Mouse (Mus musculus): Measurements from ENCODE around the gene Eif3k. TPM values are rescaled to one million over a fixed set of nuclear protein-coding genes. Genes with fewer than 3 reads are reported as not detected.
A peak's percentile ranks its signal among the peaks of the same experiment; 100 is the strongest.

The Eif3k gene
- polyA plus RNA-seq, 1 experiment from 2014 or later: 403 TPM

DNA sequence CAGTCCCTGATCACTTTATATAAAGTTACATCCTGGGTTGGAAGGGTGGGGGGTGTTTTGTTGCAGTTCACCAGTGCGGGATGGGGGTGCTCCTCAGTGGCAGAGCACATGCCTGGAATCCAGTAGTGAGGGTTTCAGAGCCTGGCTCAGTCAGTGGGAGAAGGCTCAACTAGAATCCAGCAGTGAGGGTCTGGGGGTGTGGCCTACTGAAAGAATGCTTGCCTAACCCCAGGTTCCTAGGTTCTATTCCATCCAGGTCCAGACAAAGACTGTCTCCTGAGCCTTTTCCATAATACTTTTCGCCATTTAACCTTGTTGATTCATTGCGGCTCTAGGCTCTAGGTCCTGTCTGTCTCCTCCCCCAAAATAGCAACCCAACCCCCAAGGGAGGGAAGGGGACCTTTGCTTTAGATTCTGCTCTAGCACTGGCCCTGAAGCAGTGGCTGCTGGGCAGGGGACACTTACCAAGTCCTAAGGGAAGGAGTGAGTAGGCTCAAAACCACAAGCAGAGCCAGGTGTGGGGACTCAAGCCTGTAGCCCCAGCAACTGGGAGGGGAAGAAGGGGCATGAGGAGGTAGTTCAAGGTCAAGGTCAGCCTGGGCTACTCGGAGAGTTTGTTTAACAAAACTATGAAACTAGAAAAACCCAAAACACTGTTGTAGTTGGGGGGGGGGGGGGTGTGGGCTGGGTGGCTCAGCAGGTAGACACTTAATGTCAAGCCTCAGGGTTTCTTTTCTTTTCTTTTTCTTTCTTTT lies 14.7 kb downstream of the Eif3k start:
- H3K27ac ChIP-seq (replicated peaks): 0 out of 2 replicates have a peak overlapping the region, but pooled peaks have one; percentile 4
- H3K9ac ChIP-seq: no peak overlapping the region
- H3K27me3 ChIP-seq: no peaks in the 10 kb centered on the region
- H3K36me3 ChIP-seq: peaks cover 20% of the 10 kb centered on the region
- H3K4me3 ChIP-seq (replicated peaks): no peak overlapping the region
- 66% methylated on average over 4 of the region's 4 CpGs for WGBS
- no peak for ATAC-seq (ENCODE audit: insufficient number of reproducible peaks, low FRiP score, low TSS enrichment, low read depth)
- peaks cover 12% of the 10 kb centered on the region; the same call in 1 of the 2 replicates for H3K4me1 ChIP-seq
- H3K4me2 ChIP-seq (replicated peaks): no peak overlapping the region
- H3K9me3 ChIP-seq (replicated peaks): no peaks in the 10 kb centered on the region

DNA sequence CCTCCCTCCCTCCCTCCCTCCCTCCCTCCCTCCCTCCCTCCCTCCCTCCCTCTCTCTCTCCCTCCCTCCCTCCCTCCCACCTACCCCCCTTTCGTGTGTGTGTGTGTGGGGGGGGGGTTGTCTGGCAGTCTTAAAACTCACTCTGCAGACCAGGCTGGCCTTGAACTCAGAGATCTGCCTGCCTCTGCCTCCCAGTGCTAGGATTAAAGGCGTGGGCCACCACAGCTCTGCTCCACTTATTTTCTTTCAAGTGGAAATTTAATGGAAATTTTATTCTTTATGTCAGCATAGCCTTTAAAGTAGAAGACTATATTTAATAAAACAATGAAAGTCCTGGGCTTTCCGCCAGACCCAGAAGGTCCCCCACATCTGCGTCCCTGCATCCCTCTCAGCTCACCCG lies 15.5 kb downstream of the Eif3k start:
- Histone ChIP-seq H3K36me3 (peaks cover 13% of the 10 kb centered on the region), H3K4me1 (0 out of 2 replicates have a peak, but pooled peaks cover 7% of the 10 kb centered on the region), H3K9ac (no peak overlapping the region), H3K4me3 (replicated peaks) (no peak overlapping the region), H3K27ac (replicated peaks) (no peak overlapping the region), H3K9me3 (replicated peaks) (no peaks in the 10 kb centered on the region), H3K4me2 (replicated peaks) (no peak overlapping the region), H3K27me3 (no peaks in the 10 kb centered on the region)
- WGBS: 61% methylated on average over 4 of the region's 5 CpGs
- no peak for ATAC-seq (ENCODE audit: insufficient number of reproducible peaks, low FRiP score, low TSS enrichment, low read depth)

DNA sequence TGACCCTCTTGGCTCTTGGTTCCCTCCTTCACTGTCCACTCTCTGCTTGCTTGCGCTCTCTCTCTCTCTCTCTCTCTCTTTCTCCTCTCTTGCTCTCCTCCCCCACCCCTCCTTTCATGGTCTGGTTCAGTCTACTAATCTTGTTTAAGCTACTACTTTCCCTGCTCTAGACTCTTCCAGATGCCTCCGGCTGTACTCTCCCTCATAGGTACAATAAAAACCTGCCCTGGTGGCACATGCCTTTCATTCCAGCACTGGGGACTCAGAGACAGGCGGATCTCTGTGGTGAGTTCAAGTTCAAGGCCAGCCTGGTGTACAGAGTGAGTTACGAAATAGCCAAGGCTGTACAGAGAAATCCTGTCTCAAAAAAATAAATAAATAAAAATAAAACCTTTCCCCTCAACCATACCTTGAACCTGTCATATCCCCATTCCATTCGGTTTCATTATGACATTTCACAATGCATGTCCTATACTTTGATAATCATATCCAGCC lies 16.3 kb downstream of the Eif3k start:
- Histone ChIP-seq H3K36me3 (peaks cover 7% of the 10 kb centered on the region), H3K4me3 (replicated peaks) (no peak overlapping the region), H3K27me3 (no peaks in the 10 kb centered on the region), H3K4me1 (peaks cover 13% of the 10 kb centered on the region), H3K4me2 (replicated peaks) (no peak overlapping the region), H3K9me3 (replicated peaks) (no peaks in the 10 kb centered on the region), H3K9ac (no peak overlapping the region), H3K27ac (replicated peaks) (no peak overlapping the region)
- no peak for ATAC-seq (ENCODE audit: insufficient number of reproducible peaks, low FRiP score, low TSS enrichment, low read depth)
- 69% methylated on average over 5 of the region's 5 CpGs for WGBS

DNA sequence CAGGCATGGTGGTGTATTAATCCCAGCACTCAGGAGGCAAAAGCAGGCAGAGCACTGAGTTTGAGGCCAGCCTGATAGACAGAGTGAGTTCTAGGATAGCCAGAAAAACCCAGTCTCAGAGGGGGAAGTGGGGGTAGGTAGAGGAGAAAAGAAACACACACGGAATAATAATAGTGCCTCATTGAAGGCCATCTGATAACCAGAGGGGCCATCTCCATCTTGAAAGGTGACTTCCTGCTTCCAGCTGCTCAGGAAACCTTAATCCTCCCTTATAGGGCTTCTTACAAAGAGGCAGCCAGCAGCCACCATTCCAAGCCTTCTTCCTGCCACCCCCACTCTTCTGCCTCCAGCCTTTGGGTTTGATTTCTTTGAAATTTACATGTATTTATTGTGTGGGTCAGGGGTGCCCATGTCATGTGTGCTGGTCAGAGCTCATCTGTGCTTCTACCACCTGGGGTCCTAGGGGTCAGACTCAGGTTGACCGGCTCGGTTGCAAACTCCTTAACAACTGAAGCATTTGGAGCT lies 18.2 kb downstream of the Eif3k start:
- 77% methylated on average over 3 of the region's 3 CpGs for WGBS
- H3K4me2 ChIP-seq (replicated peaks): no peak overlapping the region
- H3K9ac ChIP-seq: no peak overlapping the region
- H3K36me3 ChIP-seq: no peaks in the 10 kb centered on the region
- H3K27ac ChIP-seq (replicated peaks): 0 out of 2 replicates have a peak overlapping the region, but pooled peaks have one; percentile 80
- peaks cover 27% of the 10 kb centered on the region for H3K4me1 ChIP-seq
- no peak overlapping the region for H3K4me3 ChIP-seq (replicated peaks)
- no peaks in the 10 kb centered on the region for H3K9me3 ChIP-seq (replicated peaks)
- no peaks in the 10 kb centered on the region for H3K27me3 ChIP-seq
- no peak for ATAC-seq (ENCODE audit: insufficient number of reproducible peaks, low FRiP score, low TSS enrichment, low read depth)

DNA sequence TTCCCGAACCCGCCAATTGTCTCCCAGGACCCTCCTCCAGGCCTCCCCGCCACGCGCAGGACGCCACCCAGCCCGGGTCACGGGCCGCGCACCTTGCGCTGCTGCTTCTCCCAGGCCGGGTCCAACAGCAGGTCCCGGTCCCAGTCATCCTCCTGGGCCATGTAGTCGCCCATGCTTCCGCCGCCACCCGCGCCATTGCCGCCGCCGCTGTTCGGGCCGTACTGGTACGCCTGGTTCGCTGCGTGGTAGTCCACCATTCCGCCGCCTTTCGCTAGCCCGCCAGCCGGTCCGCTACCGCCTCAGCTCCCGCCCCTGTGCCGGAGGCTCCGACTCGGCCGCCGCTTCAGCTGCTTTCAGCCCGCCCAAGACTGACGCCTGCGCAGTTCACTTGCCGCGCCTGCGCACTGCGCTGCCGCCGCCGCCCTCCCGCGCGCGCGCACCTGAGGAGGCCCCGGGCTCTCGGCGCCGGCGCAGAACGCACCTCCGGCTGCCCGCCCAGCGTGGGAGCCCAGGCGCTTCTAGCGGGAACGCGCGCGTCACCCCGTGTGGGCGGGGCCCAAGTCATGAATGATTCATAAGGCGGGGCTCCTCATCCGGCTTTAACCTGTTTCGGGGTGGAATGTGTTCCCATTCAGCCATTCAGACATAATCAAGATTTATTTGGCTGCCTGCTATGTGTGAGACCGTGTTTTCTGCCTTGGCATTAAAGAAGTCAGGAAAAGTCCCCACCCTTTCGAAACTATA lies 19.6 kb downstream of the Eif3k start, which contains the start of gene Actn4:
TSS of gene Actn4 (minus strand) at position 414 of the 744 bp plus-strand sequence.
- peak within 1 kb of the TSS; percentile 80 for H3K4me2 ChIP-seq (replicated peaks)
- H3K27me3 ChIP-seq: no peaks in the 10 kb centered on the region
- H3K36me3 ChIP-seq: no peaks in the 10 kb centered on the region
- peak within 1 kb of the TSS; percentile 94 for H3K9ac ChIP-seq
- peak within 1 kb of the TSS; percentile 80 for H3K27ac ChIP-seq (replicated peaks)
- peak; percentile 95 for ATAC-seq (ENCODE audit: insufficient number of reproducible peaks, low FRiP score, low TSS enrichment, low read depth)
- H3K9me3 ChIP-seq (replicated peaks): no peaks in the 10 kb centered on the region
- peak within 1 kb of the TSS; percentile 87 for H3K4me3 ChIP-seq (replicated peaks)
- under 1% methylated on average over 76 of the region's 76 CpGs for whole genome bisulfite sequencing
- peaks cover 39% of the 10 kb centered on the region for H3K4me1 ChIP-seq

DNA sequence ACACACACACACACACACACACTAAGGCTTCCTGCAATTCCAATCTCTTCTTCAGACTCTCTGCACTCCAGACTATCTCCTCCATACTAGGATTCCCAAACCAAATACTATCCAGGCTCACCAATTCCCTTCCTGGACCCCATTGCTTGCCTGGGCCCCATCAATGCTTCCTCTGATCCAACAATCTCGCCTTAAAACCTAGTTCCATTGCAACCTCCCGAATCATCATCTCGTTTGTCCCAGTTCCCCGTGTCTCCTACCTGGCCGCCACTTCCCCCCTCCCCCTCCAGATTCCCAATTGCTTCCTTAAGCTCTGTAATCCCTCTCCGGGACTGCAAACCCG lies 20.1 kb downstream of the Eif3k start:
- H3K27me3 ChIP-seq: no peaks in the 10 kb centered on the region
- H3K9ac ChIP-seq: peak overlapping the region; percentile 94
- peak overlapping the region; percentile 87 for H3K4me3 ChIP-seq (replicated peaks)
- 1% methylated on average over 7 of the region's 7 CpGs for WGBS
- H3K4me2 ChIP-seq (replicated peaks): peak overlapping the region; percentile 80
- H3K4me1 ChIP-seq: peaks cover 40% of the 10 kb centered on the region
- no peaks in the 10 kb centered on the region for H3K9me3 ChIP-seq (replicated peaks)
- ATAC-seq (ENCODE audit: insufficient number of reproducible peaks, low FRiP score, low TSS enrichment, low read depth): no peak
- H3K36me3 ChIP-seq: no peaks in the 10 kb centered on the region
- peak overlapping the region; percentile 80 for H3K27ac ChIP-seq (replicated peaks)

DNA sequence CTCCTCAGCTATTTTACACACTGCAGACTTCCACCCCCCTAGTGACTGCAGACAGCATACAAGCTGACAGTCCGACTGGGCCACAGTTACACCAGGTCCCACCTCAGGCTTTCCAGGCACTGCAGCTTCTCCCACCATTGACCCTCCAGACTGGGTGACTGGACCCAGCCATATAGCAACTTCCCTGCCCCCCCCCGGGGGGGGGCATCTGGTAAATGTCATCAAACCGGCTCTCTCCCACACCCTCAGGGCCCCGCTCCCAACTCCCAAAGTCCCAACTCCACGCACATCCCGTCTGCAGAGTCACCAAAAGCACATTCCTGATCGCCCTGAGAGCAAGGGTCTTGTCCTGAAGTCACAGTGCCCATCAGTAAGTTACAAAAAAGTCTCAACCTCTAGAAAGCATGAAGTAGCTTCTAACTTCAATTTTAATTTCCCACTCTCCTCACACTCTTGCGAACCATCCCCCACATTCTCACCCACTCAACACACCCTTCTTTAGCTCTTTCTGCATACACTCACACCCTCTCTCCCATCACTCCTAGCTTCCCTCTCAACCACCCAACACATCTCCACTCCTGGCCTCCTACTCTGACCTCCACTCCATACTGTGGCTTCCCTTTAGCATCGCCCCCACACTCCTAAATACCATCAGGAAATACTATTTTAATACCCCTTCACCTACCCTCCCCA lies 21.2 kb downstream of the Eif3k start:
- H3K36me3 ChIP-seq: 0 out of 2 replicates have a peak, but pooled peaks cover 2% of the 10 kb centered on the region
- H3K4me1 ChIP-seq: peaks cover 51% of the 10 kb centered on the region
- H3K9ac ChIP-seq: peak overlapping the region; percentile 94
- peak overlapping the region; percentile 80 for H3K27ac ChIP-seq (replicated peaks)
- 11% methylated on average over 9 of the region's 9 CpGs for WGBS
- no peaks in the 10 kb centered on the region for H3K9me3 ChIP-seq (replicated peaks)
- no peaks in the 10 kb centered on the region for H3K27me3 ChIP-seq
- no peak for ATAC-seq (ENCODE audit: insufficient number of reproducible peaks, low FRiP score, low TSS enrichment, low read depth)
- H3K4me3 ChIP-seq (replicated peaks): peak overlapping the region; percentile 87
- peak overlapping the region; percentile 80 for H3K4me2 ChIP-seq (replicated peaks)

DNA sequence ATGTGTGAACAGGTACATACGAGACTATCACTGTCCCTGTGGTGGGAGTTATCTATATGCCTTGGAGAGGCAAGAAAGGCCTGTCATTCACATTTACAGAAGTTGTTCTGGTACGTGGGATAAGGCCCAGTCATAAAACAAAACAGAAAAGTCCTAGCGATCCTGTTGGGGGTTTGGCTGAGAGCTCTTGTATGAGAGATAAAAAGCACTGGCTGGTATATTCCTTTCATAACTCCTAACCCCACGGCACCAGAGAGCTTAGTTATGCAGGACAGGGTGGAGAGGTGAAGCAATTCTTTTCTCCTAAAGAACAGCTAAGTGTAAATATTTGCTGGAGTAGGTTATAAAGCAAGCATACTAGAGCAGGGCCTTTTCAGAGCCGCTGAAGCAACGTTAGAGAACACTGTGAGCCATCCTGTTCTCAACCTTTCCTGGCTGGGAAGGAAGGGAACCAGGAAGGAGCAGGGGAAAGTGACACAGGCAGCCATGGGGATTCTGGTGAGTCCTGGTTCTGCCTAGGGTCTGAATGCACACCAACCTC lies 22.1 kb downstream of the Eif3k start:
- ATAC-seq (ENCODE audit: insufficient number of reproducible peaks, low FRiP score, low TSS enrichment, low read depth): no peak
- H3K27me3 ChIP-seq: no peaks in the 10 kb centered on the region
- H3K9ac ChIP-seq: peak overlapping the region; percentile 94
- H3K27ac ChIP-seq (replicated peaks): peak overlapping the region; percentile 80; the same call in 1 of the 2 replicates
- peaks cover 60% of the 10 kb centered on the region for H3K4me1 ChIP-seq
- peak overlapping the region; percentile 80 for H3K4me2 ChIP-seq (replicated peaks)
- peak overlapping the region; percentile 87 for H3K4me3 ChIP-seq (replicated peaks)
- no peaks in the 10 kb centered on the region for H3K9me3 ChIP-seq (replicated peaks)
- 33% methylated on average over 6 of the region's 6 CpGs for WGBS
- 0 out of 2 replicates have a peak, but pooled peaks cover 6% of the 10 kb centered on the region for H3K36me3 ChIP-seq

DNA sequence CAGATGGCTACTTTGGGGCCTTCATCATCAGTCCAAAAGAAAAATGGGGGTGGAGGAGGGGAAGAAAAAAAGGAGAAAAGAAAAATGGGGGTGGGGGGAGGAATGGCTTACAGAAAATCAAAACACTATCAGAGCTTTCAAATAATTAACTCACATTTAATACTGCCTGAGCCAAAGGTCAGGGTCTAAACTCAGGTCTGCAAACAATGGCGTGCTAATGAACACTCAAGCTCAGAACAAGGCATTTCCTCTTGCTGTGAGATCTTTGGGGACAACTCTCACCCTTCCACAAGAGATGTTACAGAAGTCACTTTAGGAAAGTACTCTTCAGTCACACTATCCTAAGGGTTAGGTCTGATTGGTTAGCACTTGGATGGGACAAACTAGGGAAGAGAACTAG lies 22.9 kb downstream of the Eif3k start:
- Histone ChIP-seq H3K27ac (replicated peaks) (no peak overlapping the region), H3K4me1 (peaks cover 64% of the 10 kb centered on the region), H3K4me2 (replicated peaks) (peak overlapping the region; percentile 80; the same call in 1 of the 2 replicates), H3K9me3 (replicated peaks) (no peaks in the 10 kb centered on the region), H3K9ac (no peak overlapping the region), H3K27me3 (no peaks in the 10 kb centered on the region), H3K4me3 (replicated peaks) (0 out of 2 replicates have a peak overlapping the region, but pooled peaks have one; percentile 87), H3K36me3 (0 out of 2 replicates have a peak, but pooled peaks cover 6% of the 10 kb centered on the region)
- WGBS: 59% methylated on average over 1 of the region's 1 CpGs
- no peak for ATAC-seq (ENCODE audit: insufficient number of reproducible peaks, low FRiP score, low TSS enrichment, low read depth)

DNA sequence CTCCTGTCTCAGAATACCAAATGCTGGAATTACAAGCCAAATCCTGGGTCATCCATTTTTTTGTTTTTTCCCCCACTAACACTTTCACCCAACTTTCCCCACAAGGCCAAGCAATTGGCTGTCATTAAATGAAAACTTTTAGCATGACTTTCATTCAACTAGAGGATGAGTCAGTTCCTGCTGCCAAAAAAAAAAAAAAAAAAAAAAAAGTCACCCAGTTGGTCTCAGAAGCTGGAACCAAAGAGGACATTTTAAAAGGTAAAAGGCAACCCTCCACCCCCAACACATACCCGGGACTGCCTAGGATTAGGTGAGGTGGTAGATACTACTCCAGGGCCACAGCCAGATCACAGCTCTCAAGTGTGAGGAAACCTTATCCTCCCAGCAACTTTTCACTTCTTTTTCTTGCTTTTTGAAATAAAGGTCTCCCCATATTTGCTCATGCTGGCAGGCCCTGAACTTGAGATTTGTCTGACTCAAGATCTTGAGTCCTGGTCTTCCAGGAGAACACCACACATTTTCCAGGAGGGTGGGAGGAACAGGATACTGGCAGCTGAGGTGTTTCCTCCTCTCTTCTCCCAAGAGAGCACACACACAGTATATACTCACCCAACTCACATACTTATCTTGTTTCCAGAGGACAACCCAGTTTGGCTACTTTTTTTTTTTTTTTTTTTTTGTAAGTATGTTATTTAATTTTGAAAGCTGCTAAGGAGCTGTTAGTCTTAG lies 23.5 kb downstream of the Eif3k start:
- Histone ChIP-seq H3K9ac (no peak overlapping the region), H3K9me3 (replicated peaks) (no peaks in the 10 kb centered on the region), H3K4me2 (replicated peaks) (no peak overlapping the region), H3K4me1 (peaks cover 70% of the 10 kb centered on the region), H3K27me3 (no peaks in the 10 kb centered on the region), H3K27ac (replicated peaks) (peak overlapping the region; percentile 34; the same call in 1 of the 2 replicates), H3K4me3 (replicated peaks) (no peak overlapping the region), H3K36me3 (0 out of 2 replicates have a peak, but pooled peaks cover 6% of the 10 kb centered on the region)
- ATAC-seq (ENCODE audit: insufficient number of reproducible peaks, low FRiP score, low TSS enrichment, low read depth): no peak
- 56% methylated on average over 1 of the region's 1 CpGs for WGBS

Data from embryonic facial prominence, embryonic 15.5 days (tissue).